Mouse (Mus musculus) bone marrow, adult 2 months (tissue): ENCODE results near the gene Retreg1.
A peak's percentile ranks its signal among the peaks of the same experiment; 100 is the strongest.

Experiments used
- CTCF ChIP-seq: fragments of 200-500 bp; IDR thresholded peaks from 2 replicates; pipeline ENCODE4 v1.5.1; 2011; ENCODE audit warnings: low read length, control low read depth; ENCODE audit not compliant: control insufficient read depth, insufficient read depth
- POLR2A ChIP-seq: fragments of 200-500 bp; IDR thresholded peaks from 2 replicates; pipeline ENCODE4 v1.6.1; 2011; ENCODE audit warnings: low read depth, mild to moderate bottlenecking, control low read depth, low read length, borderline replicate concordance; ENCODE audit not compliant: control insufficient read depth

GRCm38 (mm10) chr15:25843086-25843991, at the start of gene Retreg1:
- TF ChIP-seq CTCF (no peak), POLR2A (peak; percentile 34; the same call in 1 of the 2 replicates)
